Mouse (Mus musculus) layer of hippocampus, adult 8-10 months (tissue): Measurements from ENCODE around the gene Ttll4. TPM values are rescaled to one million over a fixed set of nuclear protein-coding genes. Genes with fewer than 3 reads are reported as not detected.

Source experiments
- DNase-seq, 2 experiments: peaks; one replicate each; pipeline ENCODE4 v3.0.0; 2022; ENCODE audit warnings: low spot score in 2 of 2
- total RNA-seq, 4 experiments: library from RNA; stranded (reverse); gene quantifications; 2 replicates each; pipeline ENCODE4 v1.2.4; 2022

Gene Ttll4
- total RNA-seq, 4 experiments from 2014 or later: 25.5 to 35.9 (median 31.1) TPM

- DNase-seq: no peak
Observed at GRCm38 (mm10) chr1:74752833-74753232, 91.3 kb downstream of the Ttll4 start.

Other genes starting within 250 kb of the Ttll4 start
- gene Cnot9, start 155.7 kb upstream of the Ttll4 start, total RNA-seq: 10 to 100 TPM; 22.7 to 25.7 (median 24.6) TPM
- 10 to 100 TPM; 22.0 to 29.6 (median 23.6) TPM for gene Plcd4, start 118.9 kb upstream of the Ttll4 start, total RNA-seq
- 10 to 100 TPM; 22.1 to 31.4 (median 24.3) TPM for gene Usp37, start 117.5 kb upstream of the Ttll4 start, total RNA-seq
- gene Zfp142, start 73.5 kb upstream of the Ttll4 start, total RNA-seq: 10 to 100 TPM; 28.4 to 36.8 (median 31.7) TPM
- gene Bcs1l, start 73.5 kb upstream of the Ttll4 start, total RNA-seq: 10 to 100 TPM; 20.3 to 25.2 (median 23.4) TPM
- gene Rnf25, start 60.3 kb upstream of the Ttll4 start, total RNA-seq: 10 to 100 TPM; 62.0 to 85.5 (median 67.7) TPM
- 1 to 10 TPM; 3.5 to 8.0 (median 5.4) TPM for gene Stk36, start 60.3 kb upstream of the Ttll4 start, total RNA-seq
- 1 to 10 TPM; 6.0 to 7.1 (median 7.0) TPM for gene Cyp27a1, start 51.8 kb downstream of the Ttll4 start, total RNA-seq
- gene Prkag3, start 87.5 kb downstream of the Ttll4 start, total RNA-seq: under 1 TPM in 3 of 4 experiments, not detected in 1; 0.16 to 0.36 (median 0.19) TPM
- 1 to 10 TPM; 1.0 to 1.7 (median 1.4) TPM for gene Wnt6, start 110.1 kb downstream of the Ttll4 start, total RNA-seq
- gene Wnt10a, start 129.8 kb downstream of the Ttll4 start, total RNA-seq: 1 to 10 TPM; 2.5 to 4.3 (median 3.3) TPM
- gene Cdk5r2, start 193.2 kb downstream of the Ttll4 start, total RNA-seq: 100 to 1,000 TPM; 159 to 177 (median 168) TPM
- not detected for gene Fev, start 223.7 kb downstream of the Ttll4 start, total RNA-seq
- gene Cryba2, start 231.4 kb downstream of the Ttll4 start, total RNA-seq: under 1 TPM in 2 of 4 experiments, not detected in 2; 0.74 to 0.82 TPM